Mouse (Mus musculus) right cerebral cortex, postnatal 4 days (tissue): ENCODE data around the gene Armh3.
"Not testable (repeated sequence)": the region's sequence is repeated elsewhere in the genome, so short reads cannot be mapped to it uniquely, and the experiment has no call there.

Experiments
- DNase-seq: peaks from one replicate; pipeline ENCODE4 v3.0.0-alpha.2; 2022

The Armh3 gene

GRCm38 (mm10) chr19:46032731-46033510 is 34.6 kb upstream of the Armh3 start:
- DNase-seq: no peak

GRCm38 (mm10) chr19:46031689-46032432 is 33.6 kb upstream of the Armh3 start:
- no peak for DNase-seq

- no peak for DNase-seq
These were observed 32.1 kb upstream of the Armh3 start for GRCm38 (mm10) chr19:46030196-46030983.

- no peak for DNase-seq
These were observed 31.4 kb upstream of the Armh3 start for GRCm38 (mm10) chr19:46029652-46030051.

GRCm38 (mm10) chr19:46028747-46029320 is 30.5 kb upstream of the Armh3 start:
- DNase-seq: no peak

GRCm38 (mm10) chr19:46026567-46026966 is 28.3 kb upstream of the Armh3 start:
- no peak for DNase-seq

- DNase-seq: no peak
These were observed 26.7 kb upstream of the Armh3 start for GRCm38 (mm10) chr19:46024959-46025358.

- DNase-seq: no peak
These were observed 17.7 kb upstream of the Armh3 start for GRCm38 (mm10) chr19:46016023-46016422.

- DNase-seq: peak; percentile 89
These were observed 16.4 kb upstream of the Armh3 start for GRCm38 (mm10) chr19:46014572-46015178.

- no peak for DNase-seq
These were observed 7.4 kb upstream of the Armh3 start for GRCm38 (mm10) chr19:46005680-46006079.

- DNase-seq: no peak
These were observed 6.7 kb upstream of the Armh3 start for GRCm38 (mm10) chr19:46004814-46005466.

- peak; percentile 46 for DNase-seq
These were observed 5.3 kb upstream of the Armh3 start, which contains the start of gene Hps6 for GRCm38 (mm10) chr19:46003371-46004226. TSS of gene Hps6 (plus strand) at chr19:46003508.

GRCm38 (mm10) chr19:46002279-46002678 is 4.0 kb upstream of the Armh3 start:
- no peak for DNase-seq

GRCm38 (mm10) chr19:45999378-45999777 is 1.1 kb upstream of the Armh3 start:
- no peak for DNase-seq

GRCm38 (mm10) chr19:45998694-45999217 is 468 bp upstream of the Armh3 start:
- DNase-seq: no peak

GRCm38 (mm10) chr19:45997365-45997764 is 923 bp downstream of the Armh3 start:
- no peak for DNase-seq

- DNase-seq: no peak
These were observed 4.1 kb downstream of the Armh3 start for GRCm38 (mm10) chr19:45993981-45994737.

GRCm38 (mm10) chr19:45993441-45993840 is 4.8 kb downstream of the Armh3 start:
- not testable (repeated sequence) for DNase-seq

GRCm38 (mm10) chr19:45991171-45991570 is 7.1 kb downstream of the Armh3 start:
- DNase-seq: no peak

GRCm38 (mm10) chr19:45988238-45988637 is 10.1 kb downstream of the Armh3 start:
- no peak for DNase-seq
